Mouse (Mus musculus): ENCODE results near the gene Shmt2.

The Shmt2 gene

DNA sequence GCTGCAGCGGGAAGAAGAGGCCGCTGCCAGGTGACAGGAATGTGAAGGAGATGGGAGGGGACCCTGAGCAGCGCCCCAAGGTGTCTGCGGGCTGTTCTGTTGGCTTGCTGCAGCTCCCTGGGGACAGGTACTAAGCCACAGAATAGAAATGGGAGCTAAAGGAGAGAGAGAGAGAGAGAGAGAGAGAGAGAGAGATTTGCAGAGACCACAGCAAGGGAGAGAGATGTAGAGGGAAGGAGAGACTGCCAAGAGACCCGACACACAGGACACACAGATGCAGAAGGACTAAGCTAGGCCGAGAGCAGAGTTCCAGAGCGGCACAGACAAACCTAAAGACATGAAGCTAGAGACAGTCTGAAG is 10.0 kb downstream of the Shmt2 start:
- no peak for DNase-seq (ENCODE audit: low spot score)

DNA sequence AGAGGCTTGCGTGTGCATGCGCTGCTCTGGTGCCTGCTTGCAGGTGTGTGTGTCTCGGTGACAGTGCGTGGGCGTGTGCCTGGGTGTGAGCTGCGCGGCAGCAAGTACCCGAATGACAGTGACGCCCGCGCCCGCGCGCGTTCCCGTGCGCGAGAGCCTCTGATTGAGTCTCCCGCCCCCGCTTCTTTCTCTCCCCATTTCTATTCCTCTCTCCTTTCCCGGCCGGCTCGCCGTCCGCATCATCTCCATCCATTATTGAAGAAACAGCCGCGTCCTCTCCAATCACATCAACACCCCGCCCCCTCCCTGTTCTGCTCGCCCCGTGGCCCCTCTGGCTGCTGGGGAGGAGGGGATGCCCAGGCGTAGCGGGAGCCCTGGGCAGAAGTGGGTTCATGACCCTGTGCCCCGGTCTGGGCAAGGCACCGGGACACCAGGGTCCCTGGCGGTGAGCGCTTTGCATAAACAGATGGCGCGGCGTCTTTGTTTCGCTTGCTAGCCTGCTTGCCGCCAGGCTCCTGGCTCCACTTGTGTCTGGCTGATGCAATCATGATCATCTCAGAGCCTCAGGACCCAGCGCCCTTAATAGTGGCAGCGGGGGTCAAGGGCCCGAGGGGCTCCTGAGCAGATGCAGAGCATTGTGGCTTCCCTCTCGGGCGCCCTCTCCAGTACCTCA is 10.5 kb downstream of the Shmt2 start:
- no peak for DNase-seq (ENCODE audit: low spot score)

DNA sequence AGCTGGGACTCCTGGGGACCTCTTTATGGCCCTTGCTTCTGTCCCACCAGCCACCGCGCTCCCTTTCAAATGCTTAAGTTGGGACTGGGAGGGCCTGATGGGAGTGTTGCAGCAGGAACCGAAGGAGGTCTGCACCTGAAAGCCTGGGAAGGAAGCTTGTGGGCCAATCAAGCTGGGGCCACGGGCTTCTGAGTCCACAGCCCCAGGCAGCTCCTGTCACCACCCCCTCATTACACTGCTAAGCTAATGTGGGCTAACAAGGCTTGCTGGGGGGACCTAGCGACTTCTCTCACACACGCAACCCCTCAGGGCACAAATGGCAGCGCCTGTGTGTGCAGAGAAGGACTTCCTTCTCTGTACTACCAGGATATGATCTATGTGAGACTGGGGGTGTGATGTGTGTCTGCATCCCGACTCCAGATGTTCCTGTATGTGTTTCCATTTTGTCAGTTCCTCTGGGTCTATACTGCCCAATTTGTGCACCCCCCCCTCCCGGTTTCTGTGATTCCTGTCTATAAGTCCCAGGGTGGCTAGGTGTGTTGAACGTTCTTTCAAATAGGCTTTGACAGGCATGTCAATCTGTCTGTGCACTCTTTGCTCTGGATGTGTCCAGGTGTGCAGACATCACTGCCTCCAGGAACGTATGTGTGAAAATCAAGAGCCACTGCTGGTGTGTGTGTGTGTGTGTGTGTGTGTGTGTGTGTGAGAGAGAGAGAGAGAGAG is 11.2 kb downstream of the Shmt2 start:
- DNase-seq (ENCODE audit: low spot score) = no peak

DNA sequence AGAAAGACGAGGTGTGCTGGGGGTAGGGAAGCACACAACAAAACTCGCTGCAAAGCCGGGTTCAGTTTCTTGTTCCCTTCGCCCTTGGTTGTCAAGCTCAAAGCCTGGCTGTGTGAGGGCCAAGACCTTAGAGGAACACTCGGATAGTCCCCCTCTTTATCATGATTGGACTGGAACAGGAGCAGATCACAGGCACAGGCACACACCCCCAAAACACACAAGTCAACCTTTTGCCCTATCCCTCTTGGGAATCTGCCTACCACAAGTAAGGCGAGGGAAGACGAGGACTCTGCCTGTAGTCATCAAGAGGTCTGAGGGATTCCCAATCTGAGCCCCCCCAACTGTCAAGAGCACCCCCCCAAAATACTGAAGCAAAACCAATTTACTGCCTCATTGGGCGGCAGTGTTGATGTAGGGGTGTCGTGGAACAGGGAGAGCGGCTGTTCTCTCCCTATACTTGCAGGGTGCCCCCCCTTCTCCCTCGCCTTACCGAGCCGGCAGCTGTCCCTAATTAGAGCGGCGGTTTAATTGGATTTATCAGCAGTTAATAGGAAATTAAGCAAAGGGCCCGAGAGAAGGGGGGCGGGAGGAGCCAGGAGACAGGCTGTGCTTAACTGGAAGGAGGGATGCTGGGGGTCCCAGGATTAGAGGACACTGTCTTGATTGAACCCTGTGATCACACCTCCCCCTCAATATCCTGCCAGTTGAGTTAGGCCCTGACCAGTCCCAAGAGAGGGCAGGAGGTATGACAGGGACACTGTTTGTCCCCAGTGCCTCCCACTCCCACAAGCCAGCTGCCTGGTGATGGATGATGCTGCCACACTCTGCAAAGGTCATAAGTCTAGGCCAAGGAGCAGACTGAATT is 12.2 kb downstream of the Shmt2 start:
- no peak for DNase-seq (ENCODE audit: low spot score)

DNA sequence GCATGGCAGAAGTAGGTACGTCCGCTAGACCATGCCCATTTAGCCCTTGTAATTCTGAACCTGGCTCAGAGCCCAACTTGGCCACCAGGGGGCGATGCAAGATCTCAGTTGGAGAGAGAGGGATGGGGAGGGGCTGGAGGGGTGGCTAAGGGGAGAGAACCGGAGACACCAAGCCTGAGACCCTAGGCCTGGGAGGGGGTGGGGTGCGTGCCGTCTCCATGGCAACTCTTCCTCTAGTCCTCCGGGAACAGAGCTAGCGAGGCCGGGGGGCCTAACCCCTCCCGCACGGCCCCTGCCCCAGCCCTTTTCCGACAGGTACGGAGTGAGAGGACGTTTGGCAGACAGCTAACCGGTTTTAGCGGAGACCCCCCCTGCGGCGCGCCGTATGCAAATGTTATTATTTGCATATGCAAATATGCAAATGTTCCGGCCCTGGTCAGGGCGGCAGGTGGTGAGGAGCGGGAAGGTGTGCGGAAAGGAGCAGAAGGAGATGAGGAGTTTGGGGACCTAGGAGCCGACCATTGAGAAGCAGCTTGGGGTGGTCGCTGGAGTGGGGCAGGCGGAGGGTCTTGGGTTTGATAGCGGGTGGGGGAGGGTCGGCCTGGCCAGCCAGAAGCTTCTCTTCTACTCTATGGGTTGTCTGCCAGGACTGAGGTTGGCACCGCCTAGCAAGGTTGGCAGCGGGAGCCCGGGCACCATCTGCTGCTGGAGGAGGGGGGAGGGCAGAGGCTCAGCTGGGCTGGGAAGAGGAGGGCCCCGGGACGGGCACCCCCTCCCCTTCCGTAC is 13.0 kb downstream of the Shmt2 start:
- peak; percentile 35 for DNase-seq (ENCODE audit: low spot score)

DNA sequence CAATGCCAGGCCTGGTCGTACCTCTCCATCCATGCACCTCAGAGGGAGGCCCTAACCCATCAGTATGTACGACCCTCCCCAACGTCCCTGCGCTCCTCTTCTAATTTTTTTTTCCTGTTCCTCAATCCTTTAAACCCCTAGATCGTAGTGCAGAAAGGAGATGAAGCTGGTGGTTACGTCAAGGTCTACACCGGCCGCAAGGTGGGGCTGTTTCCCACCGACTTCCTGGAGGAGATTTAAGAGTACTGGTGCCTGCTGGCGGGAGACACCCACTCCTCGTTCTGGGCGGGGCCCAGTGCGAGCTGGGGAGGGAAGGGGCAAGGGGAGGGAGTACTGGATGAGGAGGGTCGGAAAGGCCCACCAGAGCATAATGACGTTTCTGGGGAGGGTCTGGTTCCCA is 14.0 kb downstream of the Shmt2 start:
- no peak for DNase-seq (ENCODE audit: low spot score)

DNA sequence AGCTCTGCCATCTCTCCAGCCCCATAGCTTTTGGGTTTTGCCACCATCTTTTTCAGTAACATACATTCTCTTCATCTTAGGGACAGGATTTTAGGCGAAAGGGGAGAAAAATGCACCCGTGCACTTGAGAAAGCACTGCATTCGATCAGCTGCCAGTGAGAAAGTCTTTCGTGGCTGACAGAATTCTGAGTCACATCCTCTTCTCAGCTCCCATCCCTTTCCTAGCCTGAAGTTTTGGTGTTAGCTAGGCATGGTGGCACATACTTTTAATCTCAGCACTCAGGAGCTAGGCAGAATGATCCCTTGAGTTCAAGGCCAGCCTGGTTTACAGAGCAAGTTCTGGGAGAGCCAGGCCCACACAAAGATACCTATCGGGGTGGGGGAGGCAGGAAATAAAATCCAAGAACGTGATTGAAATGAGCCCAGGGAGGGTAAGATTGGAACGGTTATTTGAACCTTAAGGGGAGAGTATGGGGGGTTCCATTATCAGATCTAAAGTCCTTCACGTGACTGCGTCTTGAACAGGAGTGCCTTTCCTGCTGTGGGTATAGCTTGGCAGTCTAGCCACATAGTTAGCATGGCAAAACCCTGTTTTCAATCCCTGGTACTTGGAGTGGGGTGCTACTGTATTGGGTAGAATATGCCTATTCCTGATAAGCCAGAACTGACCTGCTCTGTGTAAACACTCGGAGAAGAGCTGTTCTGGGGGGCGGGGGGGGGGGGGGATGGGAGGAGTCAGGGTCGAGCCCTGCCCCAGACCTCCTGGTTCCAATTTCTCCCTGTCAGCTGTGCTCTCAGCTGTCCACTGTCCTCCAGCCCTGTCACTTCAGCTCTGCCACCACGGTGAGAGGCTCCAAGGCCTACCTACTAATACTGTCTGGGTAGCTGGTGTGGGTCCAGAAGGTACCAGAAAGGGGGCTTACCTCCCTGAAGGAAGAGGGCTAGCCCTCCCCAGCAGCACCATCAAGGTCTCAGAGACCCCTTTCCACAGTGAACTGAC is 21.1 kb downstream of the Shmt2 start, which contains the start of gene Stac3:
Stac3 (plus strand) TSS at position 793 of the 1,000 bp plus-strand sequence.
- no peak for DNase-seq (ENCODE audit: low spot score)

DNA sequence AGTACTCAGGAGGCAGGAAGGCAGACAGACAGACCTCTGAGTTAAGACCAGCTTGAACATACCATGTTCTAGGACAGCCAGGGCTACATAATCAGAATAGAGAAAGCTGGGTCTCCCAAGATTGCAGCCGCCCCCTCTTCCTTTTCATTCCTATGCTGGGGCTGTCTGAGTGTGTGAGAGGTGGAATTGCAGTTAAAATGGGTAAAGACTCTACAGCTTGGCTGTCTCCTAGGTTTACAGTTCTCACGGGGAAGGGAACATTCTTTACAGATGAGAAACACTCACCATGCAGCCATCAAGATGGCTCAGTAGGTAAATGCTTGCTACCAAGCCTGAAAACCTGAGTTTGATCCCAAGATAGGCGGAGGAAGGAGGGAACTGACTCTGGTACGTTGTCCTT is 22.2 kb downstream of the Shmt2 start:
- no peak for DNase-seq (ENCODE audit: low spot score)

DNA sequence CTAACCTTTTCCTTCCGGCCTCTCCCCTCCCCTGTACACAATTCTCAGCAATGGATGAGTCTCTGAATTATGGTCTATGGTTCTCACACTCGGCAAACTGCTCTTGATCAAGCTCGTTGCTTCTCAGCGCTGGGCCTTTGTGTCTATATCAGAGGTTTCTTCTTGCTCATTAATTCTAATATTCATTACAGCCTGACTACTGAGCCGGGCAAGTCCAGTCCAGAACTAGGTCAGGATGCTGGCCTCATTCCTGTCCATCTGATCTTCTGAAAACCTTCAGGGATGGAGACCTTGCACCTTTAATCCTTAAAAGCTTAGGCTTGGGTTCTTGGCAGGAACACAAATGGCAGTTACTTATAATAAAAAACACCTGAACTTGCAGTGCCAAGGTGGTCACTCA is 22.7 kb downstream of the Shmt2 start:
- DNase-seq (ENCODE audit: low spot score) = no peak

DNA sequence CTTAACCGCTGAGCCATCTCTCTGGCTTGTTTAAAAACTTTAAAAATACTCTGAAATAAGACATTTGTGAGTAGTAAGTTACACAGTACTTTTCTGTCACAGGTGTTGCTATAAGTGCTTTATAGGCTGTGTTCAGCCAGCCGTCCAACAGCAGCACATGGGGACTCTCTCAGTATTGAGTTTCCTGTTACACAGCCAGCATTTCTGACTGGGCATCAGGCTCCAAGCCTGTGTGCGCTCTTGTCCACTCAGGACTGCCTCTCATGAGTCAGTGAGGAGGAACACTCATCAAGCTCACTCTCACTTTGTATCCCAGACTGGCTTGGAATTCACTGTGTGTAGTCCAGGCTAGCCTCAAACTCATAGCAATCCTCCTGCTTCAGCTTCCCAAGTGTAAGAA is 26.1 kb downstream of the Shmt2 start:
- DNase-seq (ENCODE audit: low spot score) = no peak

DNA sequence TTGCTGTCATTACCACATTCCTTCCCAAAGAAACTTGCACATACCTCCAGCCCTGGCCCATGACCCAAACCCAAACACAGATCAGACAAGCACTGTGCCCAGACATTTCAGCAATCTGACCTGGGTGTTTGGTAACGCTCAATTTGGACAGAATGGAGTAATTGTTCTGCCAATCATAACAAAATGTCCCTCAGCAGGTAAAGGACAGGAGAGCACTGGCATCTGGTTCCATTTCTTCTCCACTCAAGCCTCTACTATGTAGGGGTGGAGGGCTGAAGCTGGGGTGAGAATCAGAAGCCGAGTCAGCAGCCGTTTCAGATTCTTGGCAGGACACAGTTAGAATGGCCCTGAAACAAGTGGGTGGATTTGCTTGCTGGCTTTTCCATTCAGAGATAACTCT is 30.1 kb downstream of the Shmt2 start:
- peak; percentile 24 for DNase-seq (ENCODE audit: low spot score)

DNA sequence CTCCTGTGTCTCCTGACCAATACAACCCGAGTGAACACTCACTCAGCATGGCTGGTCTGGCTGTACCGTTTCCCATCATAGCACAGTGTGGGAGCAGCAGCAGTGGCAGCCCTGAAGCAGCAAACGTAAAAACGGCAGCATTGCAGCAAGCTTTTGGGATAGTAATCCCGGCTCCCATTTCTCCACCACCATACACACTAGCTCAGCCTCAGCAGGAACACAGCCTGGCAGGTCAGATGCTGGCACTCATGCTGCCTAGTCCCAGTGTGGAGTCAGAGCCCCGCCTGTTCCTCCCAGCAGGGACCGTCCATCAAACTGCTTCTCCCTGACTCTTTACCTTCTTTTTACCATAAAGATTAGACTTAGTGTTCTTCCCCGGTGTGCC is 31.1 kb downstream of the Shmt2 start:
- no peak for DNase-seq (ENCODE audit: low spot score)

DNA sequence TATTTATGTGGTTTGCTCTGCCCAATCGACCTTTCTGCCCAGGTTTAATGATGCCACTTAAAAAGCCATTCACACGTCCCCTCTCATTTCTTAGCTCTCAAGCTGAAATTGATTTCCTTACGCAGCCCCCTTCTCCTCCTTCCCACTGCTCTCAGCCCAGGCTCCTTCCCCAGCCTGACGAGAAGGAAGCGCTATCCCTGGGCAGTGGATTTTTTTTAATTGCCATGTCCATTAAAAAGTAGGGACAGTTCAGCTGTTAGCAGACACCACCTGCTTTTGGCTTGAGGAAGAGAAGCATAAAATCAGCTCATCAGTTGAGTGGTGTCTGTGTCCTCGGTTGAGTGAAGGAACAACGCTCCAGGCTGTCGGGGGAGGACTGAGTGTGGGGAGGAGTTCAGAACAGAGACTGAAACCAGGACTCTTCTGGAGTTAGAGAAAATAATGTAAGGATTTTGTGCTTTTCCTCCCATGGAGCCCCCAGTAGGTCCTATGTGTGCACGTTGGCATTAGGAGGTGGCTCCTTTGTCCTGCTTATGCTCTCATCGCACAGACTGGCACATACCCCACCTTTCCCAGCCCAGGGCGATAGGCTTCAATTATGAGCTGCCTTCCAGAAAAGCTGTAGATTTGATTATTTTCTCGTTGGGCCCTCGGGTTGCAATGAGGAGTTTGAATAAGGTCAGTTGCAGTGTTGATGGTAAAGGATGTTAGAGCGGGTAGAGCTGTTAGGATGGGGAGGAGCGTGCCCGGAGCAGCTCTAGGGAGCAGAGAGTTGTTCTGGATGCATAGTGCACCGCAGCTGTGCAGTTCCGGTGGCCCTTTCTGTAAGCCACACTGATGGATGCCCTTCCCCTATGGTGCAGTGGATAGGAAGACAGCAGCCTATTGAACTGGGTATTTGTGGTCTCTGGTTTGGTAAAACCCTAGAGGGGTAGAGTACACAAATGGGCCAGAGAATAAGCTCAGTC is 31.8 kb downstream of the Shmt2 start:
- no peak for DNase-seq (ENCODE audit: low spot score)

DNA sequence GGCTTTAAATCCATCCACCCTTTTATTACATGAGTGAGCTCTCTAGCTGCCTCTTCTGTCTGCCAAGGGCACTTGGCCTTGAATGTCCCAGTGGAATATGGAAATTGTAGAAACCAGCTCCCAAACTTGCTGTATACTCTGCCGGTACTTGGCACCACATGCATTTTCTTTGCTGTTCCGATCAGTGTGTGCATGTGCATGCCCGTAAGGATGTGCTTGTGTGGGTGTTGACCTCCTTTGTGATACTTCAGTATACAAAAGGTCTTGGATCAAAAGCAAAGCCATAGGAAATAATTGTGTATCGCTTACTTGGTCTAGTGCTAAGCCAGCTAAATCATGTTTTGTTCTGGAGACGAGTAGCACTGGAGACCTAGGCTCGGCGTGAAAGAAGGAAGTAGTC is 33.4 kb downstream of the Shmt2 start:
- DNase-seq (ENCODE audit: low spot score) = peak; percentile 34

DNA sequence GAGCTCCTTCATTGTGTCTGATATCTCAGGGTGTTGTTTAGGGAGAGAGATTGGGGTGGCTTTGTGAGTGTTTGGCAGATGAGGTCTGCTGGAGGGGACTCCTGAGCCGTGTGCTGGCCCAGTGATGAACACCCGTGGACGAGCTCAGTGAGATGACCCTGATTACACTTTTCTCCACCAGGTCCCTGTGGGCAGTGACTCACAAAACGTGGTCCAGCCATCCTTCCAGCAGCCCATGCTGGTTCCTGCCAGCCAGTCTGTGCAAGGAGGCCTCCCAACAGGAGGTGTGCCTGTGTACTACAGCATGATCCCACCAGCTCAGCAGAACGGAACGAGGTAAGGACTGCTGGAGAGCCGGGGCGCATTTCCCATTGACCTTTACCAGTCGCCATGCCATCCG is 37.0 kb downstream of the Shmt2 start:
- no peak for DNase-seq (ENCODE audit: low spot score)

DNA sequence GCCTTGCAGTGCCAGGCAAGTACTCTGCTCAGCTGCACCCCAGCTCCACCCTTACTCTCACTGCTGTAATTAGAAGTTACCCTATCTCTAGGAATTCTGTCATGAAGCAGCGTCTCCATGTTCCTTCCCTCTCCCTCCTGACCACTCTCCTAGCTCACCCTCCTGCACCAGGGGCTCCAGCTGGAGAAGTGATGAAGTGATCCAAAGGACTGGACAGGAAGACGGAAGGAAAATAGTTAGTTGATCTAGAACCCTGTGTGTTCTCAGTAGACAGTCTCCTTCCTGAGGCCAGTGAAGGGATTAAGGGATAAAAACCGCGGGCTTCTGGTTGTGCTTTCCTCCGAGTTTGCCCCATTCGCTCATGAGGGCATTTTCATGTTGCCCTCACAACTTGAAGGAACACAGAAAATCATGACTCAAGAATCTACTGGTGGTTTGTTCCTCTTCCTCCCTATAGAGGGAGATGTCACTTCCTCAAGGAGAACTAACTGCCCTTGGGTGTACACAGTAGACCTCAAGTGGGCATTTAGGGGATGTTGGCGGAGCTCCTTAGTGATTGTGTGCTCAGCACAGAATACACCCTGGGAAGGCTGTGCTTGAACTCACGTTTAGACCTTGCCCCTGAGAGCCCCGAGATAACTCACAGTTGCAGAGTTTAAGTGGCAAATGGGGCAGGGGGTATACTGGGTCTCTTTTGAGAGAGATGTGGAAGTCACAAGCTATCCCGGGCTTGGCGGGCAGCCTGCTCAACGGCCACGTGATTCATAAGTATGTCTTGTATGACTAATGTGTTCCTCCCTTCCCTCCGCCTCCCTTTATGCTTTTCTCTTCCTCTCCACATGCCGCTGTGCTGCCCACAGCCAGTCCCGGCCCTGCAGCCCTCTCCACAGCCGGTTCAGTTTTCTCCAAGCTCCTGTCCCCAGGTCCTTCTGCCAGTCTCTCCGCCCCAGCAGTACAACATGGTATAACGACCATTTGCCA is 41.1 kb downstream of the Shmt2 start:
- peak; percentile 70 for DNase-seq (ENCODE audit: low spot score)

DNA sequence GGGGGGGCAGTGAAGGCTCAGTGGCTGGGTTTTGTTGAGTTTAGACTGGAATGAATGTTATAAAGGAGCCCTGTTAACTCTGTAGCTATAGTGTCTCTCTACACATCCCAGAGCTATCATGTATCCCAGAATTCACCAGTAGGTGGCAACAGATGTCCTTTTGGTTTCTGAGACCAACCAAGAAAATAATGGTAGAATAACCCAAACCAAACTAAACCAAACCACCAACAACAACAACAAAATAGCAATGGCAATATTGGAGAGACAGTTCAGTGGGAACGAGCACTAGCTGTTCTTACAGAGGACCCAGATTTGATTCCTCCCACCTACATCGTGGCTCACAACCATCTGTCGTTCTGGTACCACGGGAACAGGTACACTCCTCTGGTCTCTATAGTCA is 43.1 kb downstream of the Shmt2 start:
- DNase-seq (ENCODE audit: low spot score) = peak; percentile 62

DNA sequence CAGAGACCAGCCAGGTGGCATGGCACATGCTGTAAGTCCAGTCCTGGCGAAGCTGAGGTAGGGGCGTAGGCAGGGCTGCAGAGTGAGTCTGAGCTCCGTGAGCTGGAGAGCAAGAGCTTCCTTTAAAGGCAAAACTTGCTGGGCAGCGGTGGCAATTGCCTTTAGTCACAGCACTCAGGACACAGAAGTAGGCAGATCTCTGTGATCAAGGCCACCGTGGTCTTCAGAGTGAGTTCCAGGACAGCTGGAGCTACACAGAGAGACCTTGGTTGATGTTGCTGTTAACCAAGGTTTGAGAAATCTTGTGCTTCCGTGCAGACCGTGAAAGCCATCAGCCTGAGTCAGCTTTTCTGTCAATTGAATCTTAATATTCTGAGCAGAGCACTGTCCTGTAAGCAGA is 44.9 kb downstream of the Shmt2 start:
- no peak for DNase-seq (ENCODE audit: low spot score)

DNA sequence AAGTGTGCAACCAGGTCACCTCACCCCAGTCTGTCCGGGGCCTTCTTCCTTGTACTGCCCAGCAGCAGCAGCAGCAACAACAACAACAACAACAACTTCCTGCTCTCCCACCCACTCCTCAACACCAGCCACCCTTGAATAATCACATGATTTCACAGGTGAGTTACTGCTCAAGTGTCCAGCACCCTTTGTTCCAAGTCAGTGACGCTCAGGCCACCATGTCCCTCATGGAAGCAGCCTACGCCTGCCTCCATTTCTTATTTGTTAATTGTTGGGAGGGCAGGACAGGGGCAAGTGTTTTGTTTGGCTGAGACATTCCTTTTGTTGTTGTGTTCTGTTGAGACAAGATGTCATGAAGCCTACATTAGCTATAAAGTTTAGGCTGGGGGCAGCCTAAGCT is 45.7 kb downstream of the Shmt2 start:
- no peak for DNase-seq (ENCODE audit: low spot score)

All from adipocyte (in vitro differentiated cells).